Mouse (Mus musculus) neural tube, embryonic 11.5 days (tissue): ENCODE measurements around the gene Hectd4. TPM values are rescaled to one million over a fixed set of nuclear protein-coding genes. Genes with fewer than 3 reads are reported as not detected.

ENCODE experiments used
- ATAC-seq: fragments of 200-750 bp; cut with Nextera tagmentation; 2 replicates; pipeline ENCODE4 v1.8.0; 2017; ENCODE audit warnings: moderate number of reproducible peaks, mild to moderate bottlenecking, moderate TSS enrichment, moderate library complexity; ENCODE audit not compliant: insufficient read depth, low FRiP score, low TSS enrichment
- DNase-seq: peaks from one replicate; pipeline ENCODE4 v3.0.0-alpha.2; 2015; ENCODE audit warnings: low spot score
- H3K27ac ChIP-seq: fragments of 300-500 bp; sonication (generic); 2 replicates; pipeline ENCODE4 v1.5.1; 2014; ENCODE audit warnings: low read depth, mild to moderate bottlenecking, low read length
- H3K27me3 ChIP-seq: fragments of 300-500 bp; sonication (generic); 2 replicates; pipeline ENCODE4 v1.6.1; 2014; ENCODE audit warnings: mild to moderate bottlenecking, low read length, mixed read lengths; ENCODE audit not compliant: control insufficient read depth, insufficient read depth
- H3K36me3 ChIP-seq: fragments of 300-500 bp; sonication (generic); 2 replicates; pipeline ENCODE4 v1.6.1; 2014; ENCODE audit warnings: mild to moderate bottlenecking, low read length, moderate library complexity, mixed read lengths; ENCODE audit not compliant: control insufficient read depth, insufficient read depth
- H3K4me1 ChIP-seq: fragments of 300-500 bp; sonication (generic); 2 replicates; pipeline ENCODE4 v1.6.1; 2014; ENCODE audit warnings: low read length, mixed read lengths; ENCODE audit not compliant: control insufficient read depth, insufficient read depth
- H3K4me2 ChIP-seq: fragments of 300-500 bp; sonication (generic); 2 replicates; pipeline ENCODE4 v1.6.1; 2014; ENCODE audit warnings: low read depth, mild to moderate bottlenecking, moderate library complexity
- H3K4me3 ChIP-seq: fragments of 300-500 bp; sonication (generic); 2 replicates; pipeline ENCODE4 v1.5.1; 2014; ENCODE audit warnings: low read depth, low read length
- H3K9ac ChIP-seq: fragments of 300-500 bp; sonication (generic); 2 replicates; pipeline ENCODE4 v1.6.1; 2014; ENCODE audit warnings: mild to moderate bottlenecking, low read length
- H3K9me3 ChIP-seq: fragments of 300-500 bp; sonication (generic); 2 replicates; pipeline ENCODE4 v1.6.1; 2016; ENCODE audit warnings: low read length; ENCODE audit not compliant: control insufficient read depth
- WGBS: fragments of 180-500 bp; shearing (Covaris S2); extraction: QIAGEN DNeasy Blood & Tissue Kit; methylation state at CpG from one replicate; pipeline ENCODE4 v1.1.7; 2014; 5-methylcytosine and 5-hydroxymethylcytosine counted together
- polyA plus RNA-seq: library from polyadenylated mRNA; unstranded; fragments of >200 nt; fragmentation: Nextera tagmentation; extraction: Ambion mirVana; gene quantifications from 2 replicates; pipeline ENCODE4 v1.2.1, GENCODE M21; 2014

Gene Hectd4
- polyA plus RNA-seq, result 11.7 and 12.5 TPM in 2 replicates

GRCm38 (mm10) chr5:121219980-121220731, at the start of gene Hectd4:
Gene Hectd4, plus strand, starts transcription at chr5:121220219.
- H3K4me2 ChIP-seq, result peak within 1 kb of the TSS; percentile 72
- no peaks in the 10 kb centered on the region for H3K9me3 ChIP-seq
- ATAC-seq (peak; percentile 86), DNase-seq (peak; percentile 97)
- WGBS, result under 1% methylated on average over 71 of the region's 90 CpGs
- no peaks in the 10 kb centered on the region for H3K27me3 ChIP-seq
- peak within 1 kb of the TSS; percentile 93 for H3K9ac ChIP-seq
- peak within 1 kb of the TSS; percentile 75 for H3K4me3 ChIP-seq
- 0 out of 2 replicates have a peak, but pooled peaks cover 2% of the 10 kb centered on the region for H3K4me1 ChIP-seq
- no peaks in the 10 kb centered on the region for H3K36me3 ChIP-seq
- peak within 1 kb of the TSS; percentile 85 for H3K27ac ChIP-seq

GRCm38 (mm10) chr5:121172835-121173234, 47.2 kb upstream of the Hectd4 start:
- Histone ChIP-seq H3K4me3 (no peak overlapping the region), H3K27ac (no peak overlapping the region), H3K4me2 (no peak overlapping the region), H3K27me3 (no peaks in the 10 kb centered on the region), H3K36me3 (no peaks in the 10 kb centered on the region; the same call in 1 of the 2 replicates), H3K4me1 (no peaks in the 10 kb centered on the region), H3K9ac (no peak overlapping the region), H3K9me3 (no peaks in the 10 kb centered on the region)
- DNase-seq (no peak), ATAC-seq (no peak)
- WGBS, result 90% methylated on average over 4 of the region's 4 CpGs

GRCm38 (mm10) chr5:121179077-121179857, 40.8 kb upstream of the Hectd4 start:
- 72% methylated on average over 9 of the region's 9 CpGs for WGBS

GRCm38 (mm10) chr5:121183269-121183668, 36.8 kb upstream of the Hectd4 start:
- no peak overlapping the region for H3K9ac ChIP-seq
- H3K4me3 ChIP-seq, result no peak overlapping the region
- DNase-seq, result no peak
- H3K27me3 ChIP-seq, result no peaks in the 10 kb centered on the region
- WGBS, result 56% methylated on average over 9 of the region's 9 CpGs
- no peaks in the 10 kb centered on the region for H3K9me3 ChIP-seq
- no peaks in the 10 kb centered on the region for H3K36me3 ChIP-seq
- H3K4me1 ChIP-seq, result peaks cover 30% of the 10 kb centered on the region
- no peak overlapping the region for H3K4me2 ChIP-seq
- ATAC-seq, result no peak
- no peak overlapping the region for H3K27ac ChIP-seq

More at GRCm38 (mm10) chr5:121179077-121179857, 40.8 kb upstream of the Hectd4 start:
- Histone ChIP-seq H3K9ac (no peak overlapping the region), H3K9me3 (no peaks in the 10 kb centered on the region), H3K4me2 (no peak overlapping the region), H3K4me1 (0 out of 2 replicates have a peak, but pooled peaks cover 6% of the 10 kb centered on the region), H3K27me3 (no peaks in the 10 kb centered on the region), H3K27ac (no peak overlapping the region), H3K4me3 (no peak overlapping the region), H3K36me3 (no peaks in the 10 kb centered on the region)
- DNase-seq, result no peak
- no peak for ATAC-seq

GRCm38 (mm10) chr5:121184375-121184774, 35.6 kb upstream of the Hectd4 start:
- H3K9me3 ChIP-seq, result no peaks in the 10 kb centered on the region
- no peak overlapping the region for H3K4me3 ChIP-seq
- no peak overlapping the region for H3K4me2 ChIP-seq
- peaks cover 36% of the 10 kb centered on the region for H3K4me1 ChIP-seq
- DNase-seq (no peak), ATAC-seq (no peak)
- no peaks in the 10 kb centered on the region for H3K27me3 ChIP-seq
- 0 out of 2 replicates have a peak overlapping the region, but pooled peaks have one; percentile 14 for H3K27ac ChIP-seq
- 79% methylated on average over 2 of the region's 2 CpGs for WGBS
- no peaks in the 10 kb centered on the region for H3K36me3 ChIP-seq
- H3K9ac ChIP-seq, result no peak overlapping the region

- no peak overlapping the region for H3K9ac ChIP-seq
- ATAC-seq (no peak), DNase-seq (no peak)
- no peak overlapping the region for H3K4me3 ChIP-seq
- no peaks in the 10 kb centered on the region for H3K9me3 ChIP-seq
- H3K4me1 ChIP-seq, result peaks cover 36% of the 10 kb centered on the region
- no peaks in the 10 kb centered on the region for H3K36me3 ChIP-seq
- H3K27ac ChIP-seq, result no peak overlapping the region
- no peaks in the 10 kb centered on the region for H3K27me3 ChIP-seq
- H3K4me2 ChIP-seq, result no peak overlapping the region
- 14% methylated on average over 11 of the region's 11 CpGs for WGBS
These were observed 35.0 kb upstream of the Hectd4 start for GRCm38 (mm10) chr5:121184945-121185551.

DNA sequence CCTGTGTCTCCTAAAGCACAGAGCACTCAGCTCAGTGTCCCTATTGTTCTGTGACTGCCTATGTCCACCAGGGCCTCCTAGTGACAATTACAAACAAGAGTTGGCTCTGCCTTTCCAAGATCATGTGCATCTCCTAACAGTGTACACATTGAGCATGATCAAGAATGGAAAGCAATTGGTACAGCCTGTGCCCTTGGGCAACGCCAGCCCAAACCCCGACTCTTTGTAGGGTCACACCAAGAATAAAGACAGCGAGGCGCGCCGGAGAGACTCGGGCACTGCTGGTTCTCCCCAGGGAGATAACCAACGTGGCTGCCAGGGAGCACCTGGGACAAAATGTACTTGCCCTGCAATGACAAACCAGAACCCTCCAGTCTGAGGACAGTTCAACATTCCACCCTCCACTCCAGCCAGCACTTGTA, 32.4 kb upstream of the Hectd4 start:
- DNase-seq (no peak), ATAC-seq (no peak)
- Histone ChIP-seq H3K4me2 (no peak overlapping the region), H3K36me3 (no peaks in the 10 kb centered on the region), H3K27ac (no peak overlapping the region), H3K9me3 (no peaks in the 10 kb centered on the region), H3K27me3 (no peaks in the 10 kb centered on the region), H3K9ac (0 out of 2 replicates have a peak overlapping the region, but pooled peaks have one; percentile 11), H3K4me3 (no peak overlapping the region), H3K4me1 (peaks cover 34% of the 10 kb centered on the region)
- WGBS, result 87% methylated on average over 8 of the region's 8 CpGs

GRCm38 (mm10) chr5:121188265-121188664, 31.8 kb upstream of the Hectd4 start:
- no peak overlapping the region for H3K4me3 ChIP-seq
- peaks cover 34% of the 10 kb centered on the region for H3K4me1 ChIP-seq
- H3K9me3 ChIP-seq, result no peaks in the 10 kb centered on the region
- H3K36me3 ChIP-seq, result no peaks in the 10 kb centered on the region
- H3K4me2 ChIP-seq, result no peak overlapping the region
- H3K27ac ChIP-seq, result no peak overlapping the region
- H3K27me3 ChIP-seq, result no peaks in the 10 kb centered on the region
- DNase-seq, result no peak
- no peak for ATAC-seq
- H3K9ac ChIP-seq, result no peak overlapping the region
- WGBS, result 90% methylated on average over 9 of the region's 9 CpGs
